Mouse (Mus musculus): ENCODE measurements around the gene Tfrc. TPM values are rescaled to one million over a fixed set of nuclear protein-coding genes. Genes with fewer than 3 reads are reported as not detected.

Tfrc gene
- polyA plus RNA-seq, 1 experiment from 2014 or later: 50.0 TPM

DNA sequence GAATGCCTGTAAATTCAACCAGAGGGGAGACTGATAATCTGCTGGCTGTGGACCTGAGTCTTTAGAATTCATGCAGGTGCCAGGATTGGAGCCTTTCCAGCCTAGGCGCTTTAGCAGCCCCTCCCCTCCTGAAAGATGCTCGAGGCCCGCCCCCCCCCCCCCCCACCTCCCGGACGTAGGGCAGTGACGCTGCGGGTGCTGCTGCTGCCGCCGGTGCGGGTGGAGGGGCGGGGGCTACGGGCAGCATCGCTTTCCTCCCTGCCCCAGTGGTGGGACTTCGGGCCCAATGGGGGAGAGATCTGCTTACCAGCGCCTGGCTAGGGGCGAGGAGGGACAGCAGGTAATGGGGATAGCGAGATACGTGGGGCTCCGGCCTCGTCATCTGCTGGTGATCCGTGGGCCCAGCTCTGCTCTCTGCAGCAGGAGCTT lies 50.0 kb downstream of the Tfrc start:
- 4% methylated on average over 17 of the region's 21 CpGs for WGBS
- no peaks in the 10 kb centered on the region for H3K27me3 ChIP-seq (replicated peaks; ENCODE audit: low read depth, poor library complexity, severe bottlenecking)
- H3K4me3 ChIP-seq: peak overlapping the region; percentile 55
- H3K4me1 ChIP-seq: peaks cover 64% of the 10 kb centered on the region
- H3K9me3 ChIP-seq: no peaks in the 10 kb centered on the region
- peak; percentile 48 for DNase-seq (ENCODE audit: low spot score)
- H3K27ac ChIP-seq (replicated peaks): peak overlapping the region; percentile 59
- peaks cover 12% of the 10 kb centered on the region for H3K36me3 ChIP-seq (replicated peaks)

DNA sequence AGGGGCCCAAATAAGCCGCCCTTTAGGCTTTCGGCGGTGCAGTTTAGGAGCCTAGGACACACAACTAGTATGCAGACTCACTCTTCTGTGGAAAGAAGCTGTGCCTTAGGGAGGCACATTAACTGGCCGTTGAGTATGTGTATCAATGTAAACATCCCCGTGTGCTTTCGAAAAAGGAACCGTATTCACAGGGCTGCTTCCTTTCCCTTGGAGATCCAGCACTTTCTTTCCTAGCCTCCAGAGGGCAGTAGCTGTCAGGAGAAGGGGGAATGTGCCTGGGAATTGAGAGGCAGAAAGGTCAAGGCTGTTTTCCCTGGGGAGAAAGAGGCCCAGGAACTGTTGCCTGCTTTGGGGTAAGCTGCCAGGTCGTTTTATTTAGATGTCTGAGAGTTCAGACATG lies 50.7 kb downstream of the Tfrc start:
- WGBS: 8% methylated on average over 8 of the region's 8 CpGs
- Histone ChIP-seq H3K9me3 (no peaks in the 10 kb centered on the region), H3K27ac (replicated peaks) (peak overlapping the region; percentile 59; the same call in 1 of the 2 replicates), H3K36me3 (replicated peaks) (peaks cover 12% of the 10 kb centered on the region), H3K27me3 (replicated peaks; ENCODE audit: low read depth, poor library complexity, severe bottlenecking) (no peaks in the 10 kb centered on the region), H3K4me1 (peaks cover 60% of the 10 kb centered on the region), H3K4me3 (peak overlapping the region; percentile 55)
- peak; percentile 61 for DNase-seq (ENCODE audit: low spot score)

DNA sequence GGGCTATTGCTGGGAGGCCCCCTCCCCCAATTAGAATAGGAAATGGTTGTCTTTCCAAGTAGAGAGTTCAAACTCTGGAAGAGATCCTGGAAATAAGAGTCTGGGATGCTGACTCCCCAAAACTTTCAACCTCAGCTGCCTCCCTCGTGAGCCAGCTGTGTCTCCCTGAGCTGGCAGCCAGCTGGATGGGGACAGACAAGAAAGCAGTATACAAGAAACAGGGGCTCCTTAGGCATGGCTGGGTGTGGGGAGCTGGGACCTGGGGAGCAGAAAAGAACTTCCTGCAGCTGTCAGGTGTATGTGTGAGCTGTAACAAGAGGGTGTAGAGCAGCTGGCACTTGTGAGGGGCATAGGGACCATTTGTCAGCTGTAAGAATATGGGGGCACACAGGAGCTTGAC lies 51.4 kb downstream of the Tfrc start:
- Histone ChIP-seq H3K27ac (replicated peaks) (0 out of 2 replicates have a peak overlapping the region, but pooled peaks have one; percentile 14), H3K4me3 (no peak overlapping the region), H3K27me3 (replicated peaks; ENCODE audit: low read depth, poor library complexity, severe bottlenecking) (no peaks in the 10 kb centered on the region), H3K4me1 (peaks cover 60% of the 10 kb centered on the region), H3K9me3 (no peaks in the 10 kb centered on the region), H3K36me3 (replicated peaks) (peaks cover 9% of the 10 kb centered on the region)
- WGBS: 54% methylated on average over 1 of the region's 1 CpGs
- no peak for DNase-seq (ENCODE audit: low spot score)

DNA sequence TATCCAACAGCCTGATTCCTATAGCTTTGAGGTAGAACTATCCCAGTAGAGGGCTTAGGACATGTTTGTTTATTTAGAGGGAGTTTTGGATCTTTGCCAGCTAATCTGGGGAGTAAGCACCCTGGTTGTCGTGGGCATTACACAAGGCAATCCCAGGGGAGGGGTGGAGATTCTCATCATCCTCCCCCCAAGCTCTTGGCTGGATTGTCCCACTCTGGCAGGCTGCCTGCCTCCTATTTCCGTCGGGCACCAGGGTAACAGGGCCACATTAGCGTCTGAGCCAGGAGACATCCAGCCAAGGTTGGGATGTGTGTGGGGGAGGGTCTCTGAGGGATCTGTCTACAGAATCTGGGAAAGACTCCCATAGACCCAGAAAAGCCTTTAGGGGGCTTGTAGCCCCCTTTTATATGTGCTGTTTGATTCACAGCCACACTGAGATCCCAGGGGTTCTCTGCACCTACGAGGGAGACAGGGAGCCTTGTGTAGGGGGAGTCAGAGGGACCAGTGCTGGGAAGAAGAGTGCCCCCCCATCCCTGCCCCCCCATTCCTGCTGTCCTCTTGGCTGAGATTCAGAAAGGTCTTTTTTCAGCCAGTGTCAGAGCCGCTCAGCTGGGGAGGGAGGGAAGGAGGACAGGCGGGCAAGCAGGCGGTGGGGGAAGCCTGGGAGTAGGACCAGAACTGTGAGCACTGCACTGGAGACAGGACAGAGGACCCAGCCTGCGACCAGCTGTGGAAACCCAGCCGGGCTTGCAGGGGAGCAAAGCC lies 52.0 kb downstream of the Tfrc start:
- no peaks in the 10 kb centered on the region for H3K27me3 ChIP-seq (replicated peaks; ENCODE audit: low read depth, poor library complexity, severe bottlenecking)
- DNase-seq (ENCODE audit: low spot score): no peak
- no peak overlapping the region for H3K4me3 ChIP-seq
- H3K36me3 ChIP-seq (replicated peaks): peaks cover 11% of the 10 kb centered on the region
- peak overlapping the region; percentile 77 for H3K27ac ChIP-seq (replicated peaks)
- H3K9me3 ChIP-seq: no peaks in the 10 kb centered on the region
- 40% methylated on average over 10 of the region's 10 CpGs for WGBS
- peaks cover 63% of the 10 kb centered on the region for H3K4me1 ChIP-seq

DNA sequence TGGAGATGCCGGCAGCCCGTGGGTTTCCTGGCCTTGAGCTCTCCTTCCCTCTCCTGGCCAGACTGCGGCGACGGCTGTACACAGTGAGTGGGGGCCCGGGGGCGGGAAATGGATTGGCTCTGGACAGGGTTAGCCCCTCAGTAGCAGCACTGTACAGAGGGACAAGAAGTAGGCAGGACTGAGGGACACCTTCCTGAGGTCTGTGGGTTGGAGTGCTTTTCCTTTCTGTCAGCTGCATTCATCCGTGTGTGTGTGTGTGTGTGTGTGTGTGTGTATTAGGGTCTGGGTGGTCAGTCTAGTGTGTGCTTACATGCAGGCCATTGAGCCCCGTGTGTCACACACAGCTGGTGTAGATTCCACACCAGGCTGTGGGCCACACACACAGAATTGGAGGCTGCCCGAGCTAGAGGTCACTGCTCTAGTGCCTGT lies 52.8 kb downstream of the Tfrc start:
- WGBS: 62% methylated on average over 10 of the region's 10 CpGs
- H3K4me1 ChIP-seq: peaks cover 71% of the 10 kb centered on the region

DNA sequence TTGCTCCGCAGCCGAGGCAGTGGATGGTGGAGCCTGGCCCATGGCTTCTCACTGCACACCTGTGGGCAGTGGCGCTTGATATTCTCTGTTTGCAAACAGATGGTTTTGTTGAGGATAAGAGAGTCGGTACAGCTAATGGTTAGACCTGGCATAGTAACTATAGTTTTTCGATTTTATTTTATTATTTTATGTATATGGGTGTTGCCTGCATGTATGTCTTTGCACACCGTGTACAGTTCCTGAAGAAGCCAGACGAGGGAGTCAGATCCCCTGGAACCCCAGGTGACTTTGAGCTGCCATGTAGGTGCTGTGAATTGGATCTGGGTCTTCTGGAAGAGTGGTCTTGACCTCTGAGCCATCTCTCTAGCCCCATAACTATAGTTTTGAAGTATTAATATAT lies 53.7 kb downstream of the Tfrc start:
- H3K4me1 ChIP-seq: peaks cover 76% of the 10 kb centered on the region
- no peaks in the 10 kb centered on the region for H3K27me3 ChIP-seq (replicated peaks; ENCODE audit: low read depth, poor library complexity, severe bottlenecking)
- H3K9me3 ChIP-seq: no peaks in the 10 kb centered on the region
- H3K36me3 ChIP-seq (replicated peaks): peaks cover 17% of the 10 kb centered on the region
- no peak for DNase-seq (ENCODE audit: low spot score)
- peak overlapping the region; percentile 77; the same call in 1 of the 2 replicates for H3K27ac ChIP-seq (replicated peaks)
- no peak overlapping the region for H3K4me3 ChIP-seq
- WGBS: 88% methylated on average over 7 of the region's 7 CpGs

More for the DNA sequence above, 52.8 kb downstream of the Tfrc start:
- Histone ChIP-seq H3K9me3 (no peaks in the 10 kb centered on the region), H3K27me3 (replicated peaks; ENCODE audit: low read depth, poor library complexity, severe bottlenecking) (no peaks in the 10 kb centered on the region), H3K4me3 (no peak overlapping the region), H3K27ac (replicated peaks) (peak overlapping the region; percentile 77), H3K36me3 (replicated peaks) (peaks cover 15% of the 10 kb centered on the region)
- no peak for DNase-seq (ENCODE audit: low spot score)

DNA sequence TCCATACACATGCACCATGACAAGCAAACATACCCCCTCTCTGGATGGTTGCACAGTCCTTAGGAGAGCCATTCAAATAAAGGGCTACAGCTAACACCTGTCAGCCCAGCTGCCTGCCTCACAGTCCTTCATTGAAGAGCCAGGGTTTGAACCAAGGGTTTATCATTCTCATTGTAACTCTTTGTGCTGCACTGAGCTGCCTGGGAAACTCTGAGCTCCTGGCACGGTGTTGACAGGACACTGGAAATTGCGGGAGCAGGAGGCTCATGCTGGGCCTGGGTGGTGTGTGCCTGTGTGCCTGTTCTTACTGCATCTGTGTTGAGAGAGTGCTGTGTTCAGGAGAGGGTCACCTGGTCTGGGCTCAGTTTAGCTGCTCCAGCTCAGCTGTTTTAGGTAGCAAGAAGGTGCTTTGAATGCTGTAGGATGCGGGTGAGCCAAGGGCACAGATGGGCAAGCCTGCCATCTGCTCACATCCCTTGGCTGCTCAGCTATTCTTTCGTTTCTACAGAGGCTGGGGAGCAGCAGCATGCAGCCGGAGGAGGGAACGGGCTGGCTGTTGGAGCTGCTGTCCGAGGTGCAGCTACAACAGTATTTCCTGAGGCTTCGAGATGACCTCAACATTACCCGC lies 54.6 kb downstream of the Tfrc start:
- Histone ChIP-seq H3K27ac (replicated peaks) (0 out of 2 replicates have a peak overlapping the region, but pooled peaks have one; percentile 19), H3K36me3 (replicated peaks) (peaks cover 23% of the 10 kb centered on the region), H3K4me1 (peaks cover 76% of the 10 kb centered on the region), H3K9me3 (no peaks in the 10 kb centered on the region), H3K27me3 (replicated peaks; ENCODE audit: low read depth, poor library complexity, severe bottlenecking) (no peaks in the 10 kb centered on the region), H3K4me3 (no peak overlapping the region)
- WGBS: 82% methylated on average over 9 of the region's 9 CpGs
- DNase-seq (ENCODE audit: low spot score): no peak

DNA sequence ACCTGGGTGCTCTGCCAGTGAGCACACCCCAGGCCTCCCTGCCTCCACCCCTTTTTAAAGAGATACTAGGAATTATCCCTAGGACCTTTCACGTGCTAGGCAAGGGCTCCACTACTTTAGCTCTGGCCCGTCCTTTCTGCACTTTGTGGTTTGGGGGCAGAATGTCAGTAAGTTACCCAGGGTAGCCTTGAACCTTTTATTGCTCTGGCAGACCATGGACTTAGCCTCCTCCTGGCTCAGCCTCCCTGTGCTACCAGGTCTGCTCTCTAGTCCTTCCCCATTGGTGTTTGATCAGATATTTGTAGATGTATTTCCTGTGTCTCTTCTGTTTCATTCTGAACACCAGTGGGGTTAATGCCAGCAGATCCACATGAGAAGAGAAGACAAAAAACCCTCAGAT lies 55.5 kb downstream of the Tfrc start:
- Histone ChIP-seq H3K9me3 (no peaks in the 10 kb centered on the region), H3K36me3 (replicated peaks) (peaks cover 28% of the 10 kb centered on the region), H3K4me3 (no peak overlapping the region), H3K4me1 (peaks cover 67% of the 10 kb centered on the region), H3K27ac (replicated peaks) (no peak overlapping the region), H3K27me3 (replicated peaks; ENCODE audit: low read depth, poor library complexity, severe bottlenecking) (no peaks in the 10 kb centered on the region)
- no peak for DNase-seq (ENCODE audit: low spot score)
- WGBS: 75% methylated on average over 2 of the region's 2 CpGs

DNA sequence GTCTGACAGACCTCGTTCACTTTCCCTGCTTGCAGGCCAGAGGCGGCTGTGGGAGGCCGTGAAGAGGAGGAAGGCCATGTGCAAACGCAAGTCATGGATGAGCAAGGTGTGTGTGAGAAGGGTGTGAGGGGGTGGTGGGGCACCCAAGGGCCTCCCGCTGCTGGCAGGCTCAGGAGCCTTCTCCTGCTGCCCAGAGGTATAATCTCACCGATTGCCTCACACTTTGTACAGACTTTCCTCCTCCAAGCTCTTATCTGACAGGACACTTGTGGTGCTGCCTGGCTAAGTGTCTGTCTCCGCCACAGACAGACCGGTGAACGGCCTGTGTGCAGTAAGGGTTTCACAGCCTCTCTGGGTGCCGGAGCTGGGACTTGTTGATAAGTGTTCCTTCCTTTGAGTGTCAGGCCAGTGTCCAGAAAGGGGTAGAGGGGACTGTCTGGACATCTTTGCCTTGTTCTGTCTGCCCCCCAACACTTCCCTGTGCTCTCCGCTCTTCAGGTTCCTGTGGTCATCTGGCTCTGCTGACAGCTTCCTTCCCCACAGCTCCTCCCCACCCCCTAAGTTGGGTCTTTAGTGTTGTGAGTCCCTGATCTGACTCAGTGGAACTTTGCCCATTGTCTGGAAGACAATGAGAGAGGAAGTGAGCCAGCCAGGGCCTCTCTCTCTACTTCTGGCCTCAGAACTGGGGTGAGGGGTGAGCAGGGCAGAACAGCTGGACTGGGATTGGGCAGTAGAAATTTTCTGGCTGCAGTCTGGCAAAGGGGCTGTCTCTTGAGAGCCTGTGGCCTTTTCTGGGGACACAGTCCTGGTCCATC lies 57.3 kb downstream of the Tfrc start:
- 61% methylated on average over 11 of the region's 11 CpGs for WGBS
- no peak for DNase-seq (ENCODE audit: low spot score)

DNA sequence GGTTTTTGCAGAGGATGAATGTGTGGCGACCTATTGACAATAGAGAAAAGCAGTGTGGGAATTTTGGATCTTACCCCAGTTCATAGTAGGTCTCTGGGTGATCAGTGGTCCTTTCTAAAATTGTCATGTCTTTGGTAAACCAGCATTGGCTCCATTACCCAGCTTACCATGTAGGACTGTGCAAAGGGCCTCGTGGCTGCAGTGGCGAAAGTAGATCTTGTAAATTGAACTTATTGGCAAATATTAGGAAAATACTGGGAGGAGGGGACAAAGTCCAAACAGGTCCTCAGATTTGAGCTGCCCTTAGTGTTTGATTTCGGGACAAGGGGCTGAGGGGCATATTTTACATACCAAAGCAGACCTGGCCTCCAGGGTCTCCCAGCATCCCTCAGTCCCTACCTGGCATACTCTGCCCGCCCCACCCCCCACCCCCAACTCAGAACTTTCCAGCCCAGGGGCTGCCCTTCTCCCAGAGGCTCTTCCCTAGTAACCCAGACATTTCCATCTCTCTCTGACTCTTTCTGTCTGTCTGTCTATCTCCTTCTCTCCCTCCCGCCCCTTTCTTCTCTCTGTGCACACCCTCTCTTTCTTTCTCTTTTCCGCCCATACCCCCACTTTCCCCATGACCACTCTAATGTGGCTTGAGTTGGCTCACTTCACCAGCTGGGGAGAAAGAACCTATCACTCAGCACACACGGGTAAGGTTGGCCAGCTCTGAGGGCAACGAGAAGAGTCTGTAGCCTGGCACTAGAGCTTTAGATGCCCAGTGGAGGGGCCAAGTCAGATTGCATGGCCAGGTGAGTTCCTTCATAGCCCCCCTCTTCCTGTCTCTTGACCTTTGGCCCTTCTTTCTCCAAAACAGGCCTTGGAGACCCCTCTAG lies 58.2 kb downstream of the Tfrc start:
- no peaks in the 10 kb centered on the region for H3K27me3 ChIP-seq (replicated peaks; ENCODE audit: low read depth, poor library complexity, severe bottlenecking)
- H3K36me3 ChIP-seq (replicated peaks): peaks cover 55% of the 10 kb centered on the region
- DNase-seq (ENCODE audit: low spot score): no peak
- H3K4me3 ChIP-seq: no peak overlapping the region
- peak overlapping the region; percentile 73 for H3K27ac ChIP-seq (replicated peaks)
- peaks cover 44% of the 10 kb centered on the region for H3K4me1 ChIP-seq
- WGBS: 68% methylated on average over 9 of the region's 9 CpGs
- H3K9me3 ChIP-seq: no peaks in the 10 kb centered on the region

More for the DNA sequence above, 57.3 kb downstream of the Tfrc start:
- H3K9me3 ChIP-seq: no peaks in the 10 kb centered on the region
- H3K36me3 ChIP-seq (replicated peaks): peaks cover 47% of the 10 kb centered on the region
- peaks cover 49% of the 10 kb centered on the region for H3K4me1 ChIP-seq
- no peaks in the 10 kb centered on the region for H3K27me3 ChIP-seq (replicated peaks; ENCODE audit: low read depth, poor library complexity, severe bottlenecking)
- H3K27ac ChIP-seq (replicated peaks): peak overlapping the region; percentile 73
- no peak overlapping the region for H3K4me3 ChIP-seq

DNA sequence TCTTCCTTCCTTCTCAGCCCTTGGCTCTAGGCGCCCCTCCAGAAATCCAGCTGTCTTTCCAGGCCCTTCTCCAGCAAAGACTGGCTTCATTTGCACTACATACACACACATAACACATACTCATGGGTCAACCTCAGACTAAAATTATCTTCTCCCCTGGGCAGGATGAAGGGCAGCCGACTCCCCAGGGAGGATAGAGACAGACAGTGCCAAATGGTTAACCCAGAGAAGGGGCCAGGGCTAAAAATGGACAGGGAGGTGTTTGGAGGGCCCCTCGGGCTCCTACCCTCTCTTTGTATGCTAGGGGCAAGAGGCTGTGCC lies 58.8 kb downstream of the Tfrc start:
- H3K4me3 ChIP-seq: no peak overlapping the region
- H3K9me3 ChIP-seq: no peaks in the 10 kb centered on the region
- H3K36me3 ChIP-seq (replicated peaks): peaks cover 61% of the 10 kb centered on the region
- no peaks in the 10 kb centered on the region for H3K27me3 ChIP-seq (replicated peaks; ENCODE audit: low read depth, poor library complexity, severe bottlenecking)
- 76% methylated on average over 3 of the region's 3 CpGs for WGBS
- peaks cover 41% of the 10 kb centered on the region for H3K4me1 ChIP-seq
- no peak for DNase-seq (ENCODE audit: low spot score)
- H3K27ac ChIP-seq (replicated peaks): peak overlapping the region; percentile 73; the same call in 1 of the 2 replicates

DNA sequence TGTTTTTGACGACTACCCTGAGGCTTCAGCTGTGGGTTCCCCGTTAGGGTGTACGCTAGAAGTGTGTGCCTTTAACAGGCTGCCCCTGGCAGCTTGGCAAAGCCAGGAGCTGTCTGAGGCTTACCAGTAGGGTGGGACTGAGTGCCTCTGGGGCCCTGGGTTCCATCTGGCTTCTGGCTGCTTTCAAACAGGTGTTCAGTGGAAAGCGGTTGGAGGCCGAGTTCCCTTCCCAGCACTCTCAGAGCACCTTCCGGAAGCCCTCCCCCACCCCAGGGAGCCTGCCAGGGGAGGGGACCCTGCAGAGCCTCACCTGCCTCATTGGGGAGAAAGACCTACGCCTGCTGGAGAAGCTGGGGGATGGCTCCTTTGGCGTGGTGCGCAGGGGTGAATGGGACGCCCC lies 59.3 kb downstream of the Tfrc start:
- no peak for DNase-seq (ENCODE audit: low spot score)
- 72% methylated on average over 10 of the region's 10 CpGs for WGBS
- peak overlapping the region; percentile 73; the same call in 1 of the 2 replicates for H3K27ac ChIP-seq (replicated peaks)
- peaks cover 66% of the 10 kb centered on the region for H3K36me3 ChIP-seq (replicated peaks)
- no peak overlapping the region for H3K4me3 ChIP-seq
- no peaks in the 10 kb centered on the region for H3K27me3 ChIP-seq (replicated peaks; ENCODE audit: low read depth, poor library complexity, severe bottlenecking)
- H3K4me1 ChIP-seq: peaks cover 46% of the 10 kb centered on the region
- H3K9me3 ChIP-seq: no peaks in the 10 kb centered on the region
